Mouse (Mus musculus): Measurements from ENCODE around the gene Otx2.

DNA sequence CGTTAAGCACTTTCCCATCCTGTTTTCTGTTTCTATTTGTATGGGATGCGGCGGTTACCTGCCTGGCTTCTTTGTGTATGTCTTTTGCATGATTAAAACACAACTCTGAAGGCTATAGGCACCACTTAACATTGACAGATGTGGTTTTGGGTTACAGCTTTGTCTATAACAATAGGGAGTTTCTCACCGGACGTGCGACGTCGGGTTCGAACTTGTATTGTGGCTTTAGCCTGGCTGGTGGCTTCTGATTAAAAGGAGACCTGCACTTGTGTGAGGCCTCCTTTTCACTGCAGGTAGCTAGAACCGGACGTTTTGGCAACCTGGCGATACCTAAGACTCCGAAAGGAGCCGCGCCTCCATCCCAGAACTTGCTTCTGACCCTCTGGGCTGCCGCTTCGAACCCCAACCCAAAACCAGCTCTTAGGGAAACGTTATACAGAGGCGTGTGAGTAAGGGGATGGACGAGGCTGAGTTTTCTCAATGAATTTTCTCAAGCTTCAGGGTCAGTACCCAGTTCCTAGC lies 19.0 kb downstream of the Otx2 start:
- TF ChIP-seq POLR2A (IDR thresholded peaks at IDR 0.05; ENCODE audit: borderline replicate concordance, extremely low read depth, low read depth, low read length), result no peak
- no peak for TF ChIP-seq CTCF (IDR thresholded peaks at IDR 0.05; ENCODE audit: insufficient read depth, low read length)
